Mouse (Mus musculus) liver, embryonic 13.5 days (tissue): ENCODE data around the gene Adrm1. TPM values are rescaled to one million over a fixed set of nuclear protein-coding genes. Genes with fewer than 3 reads are reported as not detected.

Experiments used
- ATAC-seq: fragments of 200-750 bp; cut with Nextera tagmentation; 2 replicates; pipeline ENCODE4 v1.8.0; 2017; ENCODE audit warnings: low read depth, mild to moderate bottlenecking, moderate number of reproducible peaks, moderate library complexity
- DNase-seq: peaks from one replicate; pipeline ENCODE4 v3.0.0; 2022
- H3K27ac ChIP-seq: fragments of 300-500 bp; sonication (generic); 2 replicates; pipeline ENCODE4 v1.5.1; 2015; ENCODE audit warnings: moderate library complexity, mild to moderate bottlenecking, inconsistent platforms
- H3K27me3 ChIP-seq: fragments of 300-500 bp; sonication (generic); 2 replicates; pipeline ENCODE4 v1.6.1; 2015; ENCODE audit warnings: mild to moderate bottlenecking, inconsistent platforms
- H3K36me3 ChIP-seq: fragments of 300-500 bp; sonication (generic); 2 replicates; pipeline ENCODE4 v1.6.1; 2015; ENCODE audit warnings: mild to moderate bottlenecking, inconsistent platforms
- H3K4me1 ChIP-seq: fragments of 300-500 bp; sonication (generic); replicated peaks from 2 replicates; pipeline ENCODE4 v1.6.1; 2015; ENCODE audit warnings: inconsistent platforms
- H3K4me2 ChIP-seq: fragments of 300-500 bp; sonication (generic); 2 replicates; pipeline ENCODE4 v1.6.1; 2015; ENCODE audit warnings: inconsistent platforms, mild to moderate bottlenecking, moderate library complexity
- H3K4me3 ChIP-seq: fragments of 300-500 bp; sonication (generic); replicated peaks from 2 replicates; pipeline ENCODE4 v1.5.1; 2015; ENCODE audit warnings: mild to moderate bottlenecking, inconsistent platforms
- H3K9ac ChIP-seq: fragments of 300-500 bp; sonication (generic); 2 replicates; pipeline ENCODE4 v1.6.1; 2015; ENCODE audit warnings: mild to moderate bottlenecking, inconsistent platforms
- H3K9me3 ChIP-seq: fragments of 300-500 bp; sonication (generic); replicated peaks from 2 replicates; pipeline ENCODE4 v1.6.1; 2016; ENCODE audit warnings: inconsistent platforms
- WGBS: fragments of 180-500 bp; shearing (Covaris S2); methylation state at CpG from one replicate; pipeline ENCODE4 v1.1.7; 2015; ENCODE audit not compliant: insufficient replicate concordance; 5-methylcytosine and 5-hydroxymethylcytosine counted together
- polyA plus RNA-seq: library from polyadenylated mRNA; unstranded; fragments of >200 nt; fragmentation: Nextera tagmentation; extraction: Ambion mirVana; gene quantifications from 2 replicates; pipeline ENCODE4 v1.2.1, GENCODE M21; 2015

Adrm1 gene
- polyA plus RNA-seq, 1 experiment from 2014 or later, result 151 TPM

- Histone ChIP-seq H3K27ac (no peak overlapping the region), H3K9ac (no peak overlapping the region), H3K4me2 (no peak overlapping the region), H3K9me3 (no peaks in the 10 kb centered on the region), H3K27me3 (no peaks in the 10 kb centered on the region), H3K4me1 (no peaks in the 10 kb centered on the region), H3K4me3 (no peak overlapping the region), H3K36me3 (no peaks in the 10 kb centered on the region)
- ATAC-seq, result no peak
- DNase-seq, result no peak
- WGBS, result 63% methylated on average over 6 of the region's 6 CpGs
Observed at GRCm38 (mm10) chr2:180184752-180185109, 13.4 kb downstream of the Adrm1 start.

- H3K27me3 ChIP-seq, result no peaks in the 10 kb centered on the region
- WGBS, result 76% methylated on average over 14 of the region's 14 CpGs
- no peaks in the 10 kb centered on the region for H3K9me3 ChIP-seq
- H3K4me3 ChIP-seq, result no peak overlapping the region
- H3K4me1 ChIP-seq, result no peaks in the 10 kb centered on the region
- no peak for DNase-seq
- no peak overlapping the region for H3K9ac ChIP-seq
- H3K36me3 ChIP-seq, result no peaks in the 10 kb centered on the region
- H3K27ac ChIP-seq, result no peak overlapping the region
- H3K4me2 ChIP-seq, result no peak overlapping the region
- no peak for ATAC-seq
Observed at GRCm38 (mm10) chr2:180185686-180186085, 14.4 kb downstream of the Adrm1 start.

- no peak overlapping the region for H3K9ac ChIP-seq
- no peak overlapping the region for H3K4me2 ChIP-seq
- H3K4me3 ChIP-seq, result no peak overlapping the region
- ATAC-seq (no peak), DNase-seq (no peak)
- H3K9me3 ChIP-seq, result no peaks in the 10 kb centered on the region
- H3K36me3 ChIP-seq, result no peaks in the 10 kb centered on the region
- H3K27me3 ChIP-seq, result no peaks in the 10 kb centered on the region
- H3K27ac ChIP-seq, result no peak overlapping the region
- WGBS, result 79% methylated on average over 11 of the region's 11 CpGs
- H3K4me1 ChIP-seq, result no peaks in the 10 kb centered on the region
Observed at GRCm38 (mm10) chr2:180187362-180187761, 16.1 kb downstream of the Adrm1 start.

GRCm38 (mm10) chr2:180196610-180197322, 25.5 kb downstream of the Adrm1 start:
- Histone ChIP-seq H3K9me3 (no peaks in the 10 kb centered on the region), H3K4me1 (no peaks in the 10 kb centered on the region), H3K27me3 (no peaks in the 10 kb centered on the region), H3K4me2 (no peak overlapping the region), H3K9ac (no peak overlapping the region), H3K36me3 (no peaks in the 10 kb centered on the region), H3K27ac (no peak overlapping the region), H3K4me3 (no peak overlapping the region)
- 40% methylated on average over 12 of the region's 12 CpGs for WGBS
- no peak for ATAC-seq
- DNase-seq, result no peak

GRCm38 (mm10) chr2:180197323-180198037, 26.2 kb downstream of the Adrm1 start:
- WGBS, result 72% methylated on average over 10 of the region's 10 CpGs
- Histone ChIP-seq H3K27ac (no peak overlapping the region), H3K4me3 (no peak overlapping the region), H3K9me3 (no peaks in the 10 kb centered on the region), H3K27me3 (no peaks in the 10 kb centered on the region), H3K9ac (no peak overlapping the region), H3K36me3 (no peaks in the 10 kb centered on the region), H3K4me2 (no peak overlapping the region), H3K4me1 (no peaks in the 10 kb centered on the region)
- ATAC-seq (no peak), DNase-seq (no peak)

GRCm38 (mm10) chr2:180198782-180199181, 27.5 kb downstream of the Adrm1 start:
- Histone ChIP-seq H3K4me3 (no peak overlapping the region), H3K9me3 (no peaks in the 10 kb centered on the region), H3K27me3 (no peaks in the 10 kb centered on the region), H3K27ac (no peak overlapping the region), H3K9ac (no peak overlapping the region), H3K36me3 (no peaks in the 10 kb centered on the region), H3K4me1 (no peaks in the 10 kb centered on the region), H3K4me2 (no peak overlapping the region)
- WGBS, result 77% methylated on average over 10 of the region's 10 CpGs
- no peak for ATAC-seq
- DNase-seq, result no peak

GRCm38 (mm10) chr2:180200681-180201080, 29.4 kb downstream of the Adrm1 start:
- no peak overlapping the region for H3K9ac ChIP-seq
- H3K27ac ChIP-seq, result no peak overlapping the region
- H3K4me1 ChIP-seq, result no peaks in the 10 kb centered on the region
- no peak for DNase-seq
- H3K4me2 ChIP-seq, result no peak overlapping the region
- 64% methylated on average over 11 of the region's 11 CpGs for WGBS
- no peaks in the 10 kb centered on the region for H3K9me3 ChIP-seq
- H3K27me3 ChIP-seq, result no peaks in the 10 kb centered on the region
- no peak for ATAC-seq
- H3K36me3 ChIP-seq, result no peaks in the 10 kb centered on the region
- H3K4me3 ChIP-seq, result no peak overlapping the region

- no peaks in the 10 kb centered on the region for H3K27me3 ChIP-seq
- WGBS, result 63% methylated on average over 9 of the region's 9 CpGs
- no peaks in the 10 kb centered on the region for H3K9me3 ChIP-seq
- DNase-seq (no peak), ATAC-seq (no peak)
- no peak overlapping the region for H3K4me3 ChIP-seq
- no peak overlapping the region for H3K9ac ChIP-seq
- no peak overlapping the region for H3K27ac ChIP-seq
- no peaks in the 10 kb centered on the region for H3K36me3 ChIP-seq
- no peaks in the 10 kb centered on the region for H3K4me1 ChIP-seq
- no peak overlapping the region for H3K4me2 ChIP-seq
Observed at GRCm38 (mm10) chr2:180201303-180201702, 30.0 kb downstream of the Adrm1 start.

- Histone ChIP-seq H3K9ac (no peak overlapping the region), H3K4me1 (no peaks in the 10 kb centered on the region), H3K4me3 (no peak overlapping the region), H3K36me3 (no peaks in the 10 kb centered on the region), H3K27me3 (no peaks in the 10 kb centered on the region), H3K4me2 (no peak overlapping the region), H3K27ac (no peak overlapping the region), H3K9me3 (no peaks in the 10 kb centered on the region)
- 78% methylated on average over 14 of the region's 14 CpGs for WGBS
- DNase-seq (no peak), ATAC-seq (no peak)
Observed at GRCm38 (mm10) chr2:180202263-180202662, 31.0 kb downstream of the Adrm1 start.

- DNase-seq, result no peak
- Histone ChIP-seq H3K4me1 (no peaks in the 10 kb centered on the region), H3K27me3 (no peaks in the 10 kb centered on the region), H3K4me2 (no peak overlapping the region), H3K27ac (no peak overlapping the region), H3K9me3 (no peaks in the 10 kb centered on the region), H3K36me3 (no peaks in the 10 kb centered on the region), H3K4me3 (no peak overlapping the region), H3K9ac (no peak overlapping the region)
- ATAC-seq, result no peak
- 33% methylated on average over 10 of the region's 10 CpGs for WGBS
Observed at GRCm38 (mm10) chr2:180202805-180203204, 31.5 kb downstream of the Adrm1 start.

GRCm38 (mm10) chr2:180204501-180204900, 33.2 kb downstream of the Adrm1 start:
- 68% methylated on average over 9 of the region's 9 CpGs for WGBS
- no peak for DNase-seq
- no peak overlapping the region for H3K27ac ChIP-seq
- H3K27me3 ChIP-seq, result no peaks in the 10 kb centered on the region
- H3K9ac ChIP-seq, result no peak overlapping the region
- no peaks in the 10 kb centered on the region for H3K9me3 ChIP-seq
- no peak overlapping the region for H3K4me3 ChIP-seq
- H3K36me3 ChIP-seq, result no peaks in the 10 kb centered on the region
- no peak for ATAC-seq
- no peaks in the 10 kb centered on the region for H3K4me1 ChIP-seq
- H3K4me2 ChIP-seq, result no peak overlapping the region
